Mouse (Mus musculus) myocyte (in vitro differentiated cells): ENCODE measurements around the gene Rnf152. TPM values are rescaled to one million over a fixed set of nuclear protein-coding genes. Genes with fewer than 3 reads are reported as not detected.

Experiments
- H3K27me3 ChIP-seq: one replicate; pipeline ENCODE4 v1.6.1; 2011; ENCODE audit not compliant: control insufficient read depth, insufficient read depth, insufficient read length
- H3K36me3 ChIP-seq: one replicate; pipeline ENCODE4 v1.6.1; 2011; ENCODE audit not compliant: control insufficient read depth, insufficient read depth
- H3K4me2 ChIP-seq: one replicate; pipeline ENCODE4 v1.6.1; 2011; ENCODE audit warnings: low read depth, control low read depth
- H3K4me3 ChIP-seq: one replicate; pipeline ENCODE4 v1.5.1; 2011; ENCODE audit warnings: mild to moderate bottlenecking, control low read depth, moderate library complexity
- H3K79me2 ChIP-seq: one replicate; pipeline ENCODE4 v1.6.1; 2011; ENCODE audit not compliant: control insufficient read depth, insufficient read depth
- H3ac ChIP-seq: one replicate; pipeline ENCODE4 v1.6.1; 2011; ENCODE audit not compliant: control insufficient read depth, insufficient read length
- CEBPB ChIP-seq: IDR thresholded peaks from 2 replicates; pipeline ENCODE4 v1.6.1; 2011; ENCODE audit warnings: mild to moderate bottlenecking, moderate library complexity; ENCODE audit not compliant: poor library complexity, insufficient read depth, severe bottlenecking
- E2F4 ChIP-seq: IDR thresholded peaks from one replicate; pipeline ENCODE4 v1.6.1; 2011; ENCODE audit warnings: mild to moderate bottlenecking, control low read depth, moderate library complexity; ENCODE audit not compliant: insufficient read depth
- MAX ChIP-seq: IDR thresholded peaks from one replicate; pipeline ENCODE4 v1.6.1; 2011; ENCODE audit warnings: low read depth, mild to moderate bottlenecking, control low read depth
- MYOD1 ChIP-seq, 3 experiments: IDR thresholded peaks; one replicate each; pipeline ENCODE4 v1.6.1; 2011; ENCODE audit warnings: control low read depth in 2 of 3, low read depth in 2 of 3, mild to moderate bottlenecking in 2 of 3, moderate library complexity in 1 of 3; ENCODE audit not compliant: insufficient read length in 2 of 3, control insufficient read depth in 1 of 3
- MYOG ChIP-seq, 3 experiments: IDR thresholded peaks; one replicate each; pipeline ENCODE4 v1.6.1; 2011; ENCODE audit warnings: control low read depth in 2 of 3, low read depth in 2 of 3, mild to moderate bottlenecking in 2 of 3; ENCODE audit not compliant: insufficient read length in 2 of 3, control insufficient read depth in 1 of 3, insufficient read depth in 1 of 3
- POLR2A ChIP-seq: IDR thresholded peaks from one replicate; pipeline ENCODE4 v1.6.1; 2011; ENCODE audit warnings: low read depth, mild to moderate bottlenecking, control low read depth, moderate library complexity; ENCODE audit not compliant: insufficient read length
- POLR2AphosphoS2 ChIP-seq: IDR thresholded peaks from one replicate; pipeline ENCODE4 v1.6.1; 2011; ENCODE audit warnings: low read depth, control low read depth; ENCODE audit not compliant: insufficient read length
- REST ChIP-seq: IDR thresholded peaks from one replicate; pipeline ENCODE4 v1.6.1; 2011; ENCODE audit warnings: mild to moderate bottlenecking, control low read depth, moderate library complexity; ENCODE audit not compliant: insufficient read depth, insufficient read length
- SRF ChIP-seq: IDR thresholded peaks from one replicate; pipeline ENCODE4 v1.6.1; 2011; ENCODE audit warnings: low read depth; ENCODE audit not compliant: control insufficient read depth, insufficient read length
- TCF12 ChIP-seq: IDR thresholded peaks from one replicate; pipeline ENCODE4 v1.6.1; 2011; ENCODE audit warnings: mild to moderate bottlenecking, control low read depth; ENCODE audit not compliant: poor library complexity, insufficient read depth, severe bottlenecking
- TCF3 ChIP-seq: IDR thresholded peaks from one replicate; pipeline ENCODE4 v1.6.1; 2011; ENCODE audit warnings: low read depth, control low read depth; ENCODE audit not compliant: insufficient read length
- USF1 ChIP-seq: IDR thresholded peaks from one replicate; pipeline ENCODE4 v1.6.1; 2011; ENCODE audit warnings: low read depth, mild to moderate bottlenecking, control low read depth, moderate library complexity
- polyA plus RNA-seq: library from polyadenylated mRNA; unstranded; fragments of >200 nt; fragmentation: generic; extraction: Trizol; gene quantifications from one replicate; pipeline ENCODE4 v1.2.1, GENCODE M21; 2012; ENCODE audit warnings: missing spikeins

The Rnf152 gene
- polyA plus RNA-seq = 0.01 TPM

- Histone ChIP-seq H3ac (no peak within 1 kb of the TSS), H3K79me2 (no peaks in the 10 kb centered on the region), H3K36me3 (no peaks in the 10 kb centered on the region), H3K4me3 (peak within 1 kb of the TSS; percentile 12), H3K27me3 (peaks cover 5% of the 10 kb centered on the region), H3K4me2 (peak within 1 kb of the TSS; percentile 77)
- TF ChIP-seq SRF = no peak
- TF ChIP-seq CEBPB = no peak
- TF ChIP-seq USF1 = no peak
- TF ChIP-seq MAX = no peak
- TF ChIP-seq REST = no peak
- TF ChIP-seq E2F4 = no peak
These were observed at the start of gene Rnf152 for GRCm38 (mm10) chr1:105356291-105357011. Gene Rnf152, minus strand, starts transcription at chr1:105356710.

- no peak overlapping the region for H3K4me3 ChIP-seq
- H3K36me3 ChIP-seq = no peaks in the 10 kb centered on the region
- no peaks in the 10 kb centered on the region for H3K79me2 ChIP-seq
- H3ac ChIP-seq = no peak overlapping the region
- no peak overlapping the region for H3K4me2 ChIP-seq
- TF ChIP-seq MAX (no peak), POLR2A (no peak), TCF3 (no peak), USF1 (no peak), MYOD1 (IDR thresholded peaks at IDR 0.05; ENCODE audit: control insufficient read depth in 1 of 3, insufficient read length in 2 of 3, low read depth in 2 of 3) (no peak), MYOG (IDR thresholded peaks at IDR 0.05; ENCODE audit: control insufficient read depth in 1 of 3, insufficient read depth in 1 of 3, insufficient read length in 2 of 3, low read depth in 2 of 3) (no peak)
- H3K27me3 ChIP-seq = no peaks in the 10 kb centered on the region
These were observed 46.3 kb upstream of the Rnf152 start for GRCm38 (mm10) chr1:105402853-105403252.

- Histone ChIP-seq H3K4me2 (peak overlapping the region; percentile 30), H3K4me3 (no peak overlapping the region), H3K36me3 (no peaks in the 10 kb centered on the region), H3K79me2 (no peaks in the 10 kb centered on the region), H3ac (no peak overlapping the region), H3K27me3 (no peaks in the 10 kb centered on the region)
- TF ChIP-seq TCF12 (no peak), CEBPB (no peak), MYOG (IDR thresholded peaks at IDR 0.05; ENCODE audit: control insufficient read depth in 1 of 3, insufficient read depth in 1 of 3, insufficient read length in 2 of 3, low read depth in 2 of 3) (no peak), USF1 (no peak), POLR2A (no peak), E2F4 (no peak), POLR2AphosphoS2 (no peak), SRF (no peak), REST (no peak), TCF3 (no peak), MAX (no peak), MYOD1 (IDR thresholded peaks at IDR 0.05; ENCODE audit: control insufficient read depth in 1 of 3, insufficient read length in 2 of 3, low read depth in 2 of 3) (no peak)
These were observed 27.8 kb upstream of the Rnf152 start for GRCm38 (mm10) chr1:105384141-105384937.

GRCm38 (mm10) chr1:105377546-105377945 is 21.0 kb upstream of the Rnf152 start:
- no peak overlapping the region for H3ac ChIP-seq
- H3K79me2 ChIP-seq = no peaks in the 10 kb centered on the region
- H3K4me3 ChIP-seq = no peak overlapping the region
- TF ChIP-seq POLR2A (no peak), MYOD1 (IDR thresholded peaks at IDR 0.05; ENCODE audit: control insufficient read depth in 1 of 3, insufficient read length in 2 of 3, low read depth in 2 of 3) (no peak), POLR2AphosphoS2 (no peak), CEBPB (no peak), MYOG (IDR thresholded peaks at IDR 0.05; ENCODE audit: control insufficient read depth in 1 of 3, insufficient read depth in 1 of 3, insufficient read length in 2 of 3, low read depth in 2 of 3) (no peak), TCF12 (no peak), REST (no peak), MAX (no peak), TCF3 (no peak)
- no peaks in the 10 kb centered on the region for H3K27me3 ChIP-seq
- no peak overlapping the region for H3K4me2 ChIP-seq
- H3K36me3 ChIP-seq = no peaks in the 10 kb centered on the region
